Mouse (Mus musculus) gastrocnemius, postnatal 36 days (tissue): ENCODE data around the gene Susd6. TPM values are rescaled to one million over a fixed set of nuclear protein-coding genes. Genes with fewer than 3 reads are reported as not detected.
"Not testable (repeated sequence)": the region's sequence is repeated elsewhere in the genome, so short reads cannot be mapped to it uniquely, and the experiment has no call there.

Experiments
- DNase-seq, 2 experiments: peaks; one replicate each; pipeline ENCODE4 v3.0.0; 2022
- intact Hi-C: fragments of 180-260 bp; cut with DNase I; formaldehyde crosslinking; loops from one replicate; pipeline ENCODE4 v1.15.1; 2025
- total RNA-seq, 2 experiments: library from RNA; stranded (reverse); gene quantifications; 2 replicates each; pipeline ENCODE4 v1.2.3; 2021

The Susd6 gene
- total RNA-seq, 2 experiments from 2014 or later = 29.6 to 30.3 TPM

DNA sequence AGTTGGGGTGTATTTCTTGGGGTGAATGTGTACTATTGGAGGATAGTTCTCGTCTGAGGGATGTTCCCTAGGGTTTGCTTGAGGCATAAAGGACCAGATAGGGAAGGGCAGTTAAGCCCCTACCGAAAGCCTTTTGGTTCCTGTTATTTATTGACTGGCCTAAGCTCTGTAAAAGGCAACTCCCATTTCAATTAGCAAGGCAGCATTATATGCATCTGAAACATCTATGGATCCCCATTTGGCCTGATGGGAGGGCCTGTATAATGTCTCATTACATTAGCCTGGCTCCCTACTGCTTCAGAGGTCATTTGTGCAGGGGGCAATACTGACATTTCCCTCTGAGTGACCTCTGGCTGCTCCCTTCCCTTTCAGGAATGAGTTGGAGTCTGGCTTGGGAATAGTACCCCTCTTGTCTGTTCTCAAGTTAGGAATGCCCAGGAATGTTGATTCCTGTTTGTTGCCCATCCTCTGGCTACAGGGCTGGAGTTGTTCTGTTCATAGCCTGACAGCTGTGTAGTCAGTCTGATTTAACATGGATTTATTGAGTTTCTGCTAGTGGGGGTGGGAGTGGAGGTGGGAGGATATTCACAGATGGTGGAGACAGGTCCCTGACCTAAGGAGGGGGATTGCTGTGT is 17.3 kb downstream of the Susd6 start:
- intact Hi-C loops = no loop called here
- DNase-seq = no peak

- DNase-seq = no peak
- intact Hi-C loops = no loop called here
Observed at GRCm38 (mm10) chr12:80810005-80810404, 19.7 kb downstream of the Susd6 start.

DNA sequence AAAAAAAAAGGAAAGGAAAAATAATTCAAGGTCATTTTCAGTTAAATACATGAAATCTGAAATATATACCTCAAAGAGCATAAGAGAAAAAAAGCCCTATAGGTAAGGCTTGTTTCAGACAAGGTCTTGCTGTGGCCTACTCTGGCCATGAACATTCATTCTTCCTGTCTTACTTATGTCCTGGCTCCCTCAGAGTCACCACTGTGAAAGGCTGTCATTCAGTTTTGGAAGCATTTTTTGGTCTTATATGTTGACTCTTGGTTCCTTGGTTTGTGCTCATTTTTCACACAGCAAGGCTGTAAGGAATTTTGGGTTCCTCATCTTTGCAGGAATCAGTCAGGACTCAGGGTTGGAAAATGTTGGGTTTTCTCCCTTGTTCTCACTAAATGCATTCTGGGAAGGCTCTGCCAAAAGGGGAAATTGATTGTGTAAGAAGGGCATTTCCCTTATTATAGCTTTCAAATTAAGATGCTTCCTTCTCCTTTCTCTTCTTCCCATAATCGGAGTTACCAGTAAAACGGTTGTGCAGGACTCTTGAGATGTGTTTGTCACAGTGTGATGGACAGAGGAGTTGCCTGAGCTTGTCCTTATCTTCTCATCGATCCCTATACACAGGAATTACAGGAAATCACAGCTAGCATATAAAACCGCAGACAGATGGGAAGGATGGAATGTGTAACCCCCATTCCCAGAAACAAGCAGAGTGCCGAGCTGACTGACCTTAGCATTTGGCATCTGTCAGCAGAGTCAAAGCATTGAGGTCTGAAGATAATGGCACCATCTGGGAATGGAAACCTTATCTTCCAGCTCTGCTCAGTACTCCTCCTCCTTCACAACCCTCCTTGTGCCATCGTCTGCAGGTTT is 21.6 kb downstream of the Susd6 start:
- no peak for DNase-seq
- intact Hi-C loops = no loop called here

- no peak for DNase-seq
- intact Hi-C loops = no loop called here
Observed at GRCm38 (mm10) chr12:80812510-80812820, 22.2 kb downstream of the Susd6 start.

- DNase-seq = no peak
- intact Hi-C loops = no loop called here
Observed at GRCm38 (mm10) chr12:80813456-80813855, 23.1 kb downstream of the Susd6 start.

GRCm38 (mm10) chr12:80813872-80814271 is 23.6 kb downstream of the Susd6 start:
- intact Hi-C loops = no loop called here
- no peak for DNase-seq

DNA sequence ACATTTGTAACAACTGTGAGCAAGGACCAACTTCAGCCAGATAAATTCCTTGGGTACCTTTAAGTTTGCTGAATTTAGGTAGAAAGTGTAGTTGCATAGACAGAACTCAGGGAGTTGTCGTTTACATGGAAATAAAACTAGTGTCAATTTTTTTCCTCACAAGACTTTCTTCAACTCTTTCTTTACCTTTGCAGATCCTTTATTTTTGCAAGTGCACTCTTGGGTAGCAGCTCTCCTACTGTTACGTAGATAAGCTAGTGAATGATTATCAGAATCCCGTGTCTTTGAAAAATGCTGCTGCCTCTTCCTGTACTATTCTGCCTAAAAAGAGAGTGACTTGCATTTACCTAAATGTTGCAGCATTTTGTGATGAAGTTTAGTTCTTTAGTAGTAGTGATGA is 24.2 kb downstream of the Susd6 start:
- no peak for DNase-seq
- intact Hi-C loops = no loop called here

- intact Hi-C loops = no loop called here
- DNase-seq = no peak
Observed at GRCm38 (mm10) chr12:80815298-80815697, 25.0 kb downstream of the Susd6 start.

- intact Hi-C loops = no loop called here
- DNase-seq = no peak
Observed at GRCm38 (mm10) chr12:80815893-80816292, 25.6 kb downstream of the Susd6 start.

DNA sequence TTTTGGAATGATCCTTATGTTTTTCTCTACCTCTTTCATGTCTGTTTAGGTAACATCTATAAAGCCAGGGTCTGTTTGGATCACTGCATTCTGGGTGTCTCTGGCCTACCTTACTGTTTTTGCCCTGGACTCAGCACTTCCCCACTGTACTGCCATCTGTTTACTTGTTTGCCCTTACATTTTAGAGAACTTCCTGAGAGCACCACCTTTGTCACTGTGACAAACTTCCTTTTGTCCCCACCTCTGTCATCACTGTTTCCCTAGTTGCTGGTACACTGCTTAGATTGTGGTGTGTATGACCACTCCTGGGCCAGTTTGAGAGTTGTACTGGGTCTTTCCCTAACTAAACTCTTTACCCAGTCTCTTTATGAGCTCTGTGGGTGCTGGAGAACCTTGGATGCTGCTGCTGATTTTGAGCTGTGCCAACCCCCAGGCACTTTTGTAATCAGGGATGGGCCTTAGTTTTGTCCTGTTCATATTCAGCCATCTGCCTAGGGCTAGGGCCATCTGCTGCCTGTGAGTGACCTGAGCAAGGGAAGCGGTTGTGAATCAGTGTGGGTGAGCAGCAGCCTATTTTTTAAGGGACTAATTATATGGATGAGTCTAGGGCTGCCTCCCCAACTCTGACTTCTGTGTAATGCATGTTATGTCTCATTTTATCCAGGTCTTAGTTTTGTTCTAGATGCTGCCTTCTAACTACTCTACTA is 26.2 kb downstream of the Susd6 start:
- no peak for DNase-seq
- intact Hi-C loops = no loop called here

GRCm38 (mm10) chr12:80817697-80818235 is 27.5 kb downstream of the Susd6 start:
- intact Hi-C loops = no loop called here

GRCm38 (mm10) chr12:80819020-80819419 is 28.7 kb downstream of the Susd6 start:
- DNase-seq, intact Hi-C loops: not testable (repeated sequence)

More at GRCm38 (mm10) chr12:80817697-80818235, 27.5 kb downstream of the Susd6 start:
- DNase-seq = no peak

DNA sequence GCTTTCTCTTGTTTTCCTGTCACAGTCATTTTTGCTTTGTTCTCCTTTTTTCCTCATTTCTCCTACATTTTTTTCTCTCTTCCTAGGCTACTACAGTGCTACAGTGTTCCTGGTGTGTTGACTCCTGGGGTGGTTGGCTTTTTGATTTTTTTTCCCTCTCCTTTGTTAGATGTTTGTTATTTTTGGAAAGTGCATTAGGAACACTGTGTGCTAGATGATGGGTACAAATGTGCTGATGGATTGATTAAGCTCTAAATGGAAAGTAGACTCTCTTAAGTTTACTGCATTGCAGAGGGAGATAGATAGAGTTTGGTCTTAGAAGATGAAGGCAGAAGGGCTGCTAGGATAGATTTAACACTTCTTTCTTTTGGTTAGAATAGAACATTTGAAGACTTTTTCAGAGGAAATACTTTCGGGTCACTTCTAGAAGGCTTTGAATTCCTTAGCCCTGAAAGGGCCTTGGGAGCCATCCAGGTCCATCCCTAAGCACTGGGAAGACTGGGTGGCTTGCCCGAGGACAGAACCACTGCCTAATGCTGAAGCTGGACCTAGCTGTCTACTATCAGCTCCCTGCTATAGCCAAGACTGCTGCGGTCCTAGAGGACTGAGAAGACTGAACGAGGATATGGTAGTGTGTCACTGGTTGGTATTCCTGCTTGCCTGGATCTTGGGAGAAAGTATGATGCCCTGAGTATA is 31.1 kb downstream of the Susd6 start:
- intact Hi-C loops = no loop called here
- peak; percentile 28 to 33 for DNase-seq

GRCm38 (mm10) chr12:80822533-80822932 is 32.2 kb downstream of the Susd6 start:
- DNase-seq = no peak
- intact Hi-C loops = no loop called here

DNA sequence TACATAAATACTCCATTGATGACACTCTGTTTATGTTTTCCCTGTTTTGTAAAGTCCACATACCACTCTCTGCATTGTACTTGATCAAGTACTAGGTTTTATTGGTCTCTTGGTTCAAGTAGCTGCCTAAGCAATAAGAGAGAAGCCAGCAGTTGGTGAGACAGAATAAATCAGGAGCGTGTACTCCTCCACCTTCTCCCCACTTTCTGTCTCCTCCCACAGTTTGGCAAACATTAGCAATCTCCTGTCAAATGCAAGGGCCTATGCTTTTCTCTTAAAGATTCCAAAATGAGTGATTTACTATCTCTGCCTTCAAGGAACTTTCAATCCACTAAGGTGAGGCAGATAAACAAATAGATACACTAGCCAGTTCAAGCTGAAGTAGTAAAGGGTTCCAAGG is 33.9 kb downstream of the Susd6 start:
- intact Hi-C loops = no loop called here
- DNase-seq = no peak

GRCm38 (mm10) chr12:80826423-80826822 is 36.1 kb downstream of the Susd6 start:
- intact Hi-C loops = loop anchor here (5.0 kb wide), 1 partner anchor 39 kb away; no protein-coding TSS in a partner anchor
- no peak for DNase-seq

DNA sequence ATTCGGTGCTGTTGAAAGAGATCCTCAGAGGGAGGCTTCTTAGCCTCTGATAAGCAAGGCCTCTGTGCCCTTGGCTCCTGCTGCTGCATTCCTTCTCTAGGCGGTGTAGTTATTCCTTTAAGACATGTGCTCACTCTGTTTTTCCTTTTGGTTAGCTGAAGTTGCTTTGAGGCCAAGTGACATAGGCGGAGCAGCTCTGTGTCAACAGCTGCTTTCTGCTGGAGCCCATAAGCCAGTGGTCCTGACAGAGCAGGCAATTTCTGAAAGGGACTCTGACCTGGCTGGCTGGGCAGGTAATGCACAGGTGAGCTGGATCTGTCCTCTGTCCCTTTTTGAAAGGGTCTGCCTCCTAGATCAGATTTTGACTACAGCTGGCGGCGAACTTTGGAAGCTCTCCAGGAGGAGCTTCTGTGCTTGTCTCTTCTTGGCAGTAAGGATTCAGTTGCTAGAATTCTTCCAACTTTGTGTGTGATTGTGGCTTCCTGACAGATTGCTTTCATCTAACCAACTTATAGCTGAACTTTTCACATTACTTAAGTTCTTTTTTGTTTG is 37.2 kb downstream of the Susd6 start:
- DNase-seq = peak; percentile 40 to 62
- intact Hi-C loops = loop anchor here (5.0 kb wide), 1 partner anchor 40 kb away; no protein-coding TSS in a partner anchor

DNA sequence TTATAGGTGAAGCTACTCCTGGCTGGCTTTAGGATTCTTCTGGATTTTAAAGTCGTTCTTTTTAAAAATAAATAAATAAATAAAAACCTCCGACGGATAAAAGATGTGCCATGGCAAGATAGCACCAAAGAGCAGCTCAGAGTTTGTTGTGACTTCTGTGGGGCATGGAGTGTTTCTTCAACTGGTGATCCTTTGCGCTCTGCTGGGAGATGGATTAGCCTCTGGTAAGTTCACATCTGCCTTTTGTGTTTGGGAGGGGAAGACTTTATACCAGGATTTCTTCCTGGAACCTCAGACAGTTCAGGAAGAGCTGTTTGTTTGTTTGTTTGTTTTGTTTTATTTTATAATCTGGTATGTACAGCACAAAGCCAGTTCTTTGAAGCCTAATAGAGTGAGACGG is 37.7 kb downstream of the Susd6 start:
- intact Hi-C loops = loop anchor here (5.0 kb wide), 1 partner anchor 41 kb away; no protein-coding TSS in a partner anchor
- DNase-seq = no peak

- no peak for DNase-seq
- intact Hi-C loops = loop anchor here (5.0 kb wide), 1 partner anchor 42 kb away; no protein-coding TSS in a partner anchor
Observed at GRCm38 (mm10) chr12:80828951-80829350, 38.6 kb downstream of the Susd6 start.

DNA sequence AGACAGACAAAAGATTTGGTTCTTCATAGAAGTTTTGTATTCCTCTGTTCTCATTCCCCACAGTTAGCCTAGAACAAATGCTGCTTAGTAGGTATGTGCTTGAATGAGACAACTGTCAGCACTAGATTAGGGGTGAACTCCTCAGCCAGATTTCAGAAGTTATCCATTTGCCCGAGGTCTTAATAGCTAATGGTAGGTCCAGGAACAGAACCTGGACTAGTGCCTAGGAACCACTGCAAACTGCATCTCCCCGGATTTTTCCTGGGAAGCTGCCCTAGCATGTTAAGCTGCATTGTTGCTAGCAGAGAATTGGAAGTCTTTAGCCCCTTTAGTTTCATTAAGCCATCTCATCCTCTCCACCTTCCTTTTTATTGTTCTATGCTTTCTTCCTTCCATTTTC is 39.9 kb downstream of the Susd6 start:
- intact Hi-C loops = no loop called here
- DNase-seq = no peak
